Mouse (Mus musculus) ES-Bruce4 (cell line): ENCODE results near the gene Mul1.

Experiments used
- CTCF ChIP-seq: IDR thresholded peaks from one replicate; pipeline ENCODE4 v1.8.1; 2011; ENCODE audit warnings: low read depth, low read length
- POLR2A ChIP-seq: IDR thresholded peaks from one replicate; pipeline ENCODE4 v1.8.1; 2011; ENCODE audit warnings: low read length; ENCODE audit not compliant: insufficient read depth

DNA sequence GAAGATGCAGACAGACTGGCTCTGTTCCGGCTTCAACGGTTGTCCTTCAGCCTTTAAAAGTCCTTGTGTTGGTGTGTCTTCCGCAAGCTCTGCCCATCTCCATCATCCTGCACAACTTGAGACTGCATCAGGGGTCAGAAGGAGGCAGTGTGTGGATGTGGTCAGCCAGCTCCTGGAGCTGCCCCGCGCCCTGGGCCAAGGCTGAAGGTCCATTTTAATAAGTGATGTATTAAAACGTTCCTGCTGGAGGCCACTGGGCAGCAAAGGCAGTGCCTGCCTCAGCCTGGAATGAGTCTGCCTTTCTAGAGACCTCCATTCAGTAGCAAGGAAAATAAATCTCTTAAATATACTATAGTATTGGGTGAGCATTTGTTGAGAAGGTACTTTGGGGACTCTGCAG lies 25.3 kb downstream of the Mul1 start:
- TF ChIP-seq POLR2A: no peak
- TF ChIP-seq CTCF: no peak
